Mouse (Mus musculus): ENCODE measurements around the gene Borcs5.

- no peak for TF ChIP-seq GATA1 (IDR thresholded peaks at IDR 0.05; ENCODE audit: low read length)
- no peak for TF ChIP-seq TAL1 (IDR thresholded peaks at IDR 0.05; ENCODE audit: low read length)
Observed at GRCm38 (mm10) chr6:134630447-134630846, 8.9 kb upstream of the Borcs5 start.

Data from erythroblast, embryonic 14.5 days (primary cell).